Mouse (Mus musculus) CH12.LX (cell line): ENCODE results near the gene Pgap1. TPM values are rescaled to one million over a fixed set of nuclear protein-coding genes. Genes with fewer than 3 reads are reported as not detected.

ENCODE experiments used
- DNase-seq: peaks from one replicate; pipeline ENCODE4 v3.0.0-alpha.2; 2013; ENCODE audit errors: extremely low read depth
- H3K27ac ChIP-seq: 2 replicates; pipeline ENCODE4 v1.5.1; 2012; ENCODE audit warnings: low read depth, mild to moderate bottlenecking, control low read depth, moderate library complexity; ENCODE audit not compliant: insufficient read depth
- H3K27me3 ChIP-seq: replicated peaks from 2 replicates; pipeline ENCODE3; 2012; ENCODE audit warnings: inconsistent platforms
- H3K36me3 ChIP-seq, 2 experiments: replicated peaks in 1 of 2; 2 replicates each; pipeline versions ENCODE3 to v1.6.1; 2012; ENCODE audit warnings: inconsistent platforms in 1 of 2, low read length in 1 of 2, mild to moderate bottlenecking in 1 of 2, mixed read lengths in 1 of 2, moderate library complexity in 1 of 2; ENCODE audit not compliant: control insufficient read depth in 1 of 2, insufficient read depth in 1 of 2
- H3K4me1 ChIP-seq, 2 experiments: 2 replicates each; pipeline ENCODE4 v1.6.1; 2012; ENCODE audit warnings: inconsistent platforms in 1 of 2, moderate library complexity in 1 of 2; ENCODE audit not compliant: insufficient read depth in 2 of 2, control insufficient read depth in 1 of 2
- H3K4me2 ChIP-seq: 2 replicates; pipeline ENCODE4 v1.6.1; 2012; ENCODE audit warnings: low read depth, mild to moderate bottlenecking, control low read depth; ENCODE audit not compliant: poor library complexity, insufficient read depth, severe bottlenecking
- H3K4me3 ChIP-seq, 3 experiments: fragments of 150-350 bp in 1 of 3; sonication (generic) in 1 of 3; replicated peaks in 1 of 3; 2 replicates each; pipeline versions ENCODE3 to v1.5.1; 2011 to 2012; ENCODE audit warnings: low read depth in 2 of 3, low read length in 2 of 3, mild to moderate bottlenecking in 2 of 3, moderate library complexity in 2 of 3, control low read depth in 1 of 3, improper control_type of control experiment in 1 of 3, inconsistent platforms in 1 of 3, mixed read lengths in 1 of 3; ENCODE audit not compliant: poor library complexity in 1 of 3
- H3K79me2 ChIP-seq: replicated peaks from 2 replicates; pipeline ENCODE4 v1.6.1; 2012; ENCODE audit warnings: mild to moderate bottlenecking, moderate library complexity; ENCODE audit not compliant: control insufficient read depth, poor library complexity, insufficient read depth, severe bottlenecking; ENCODE audit errors: extremely low read depth
- H3K9ac ChIP-seq: 2 replicates; pipeline ENCODE4 v1.6.1; 2012; ENCODE audit warnings: low read depth, mild to moderate bottlenecking, control low read depth, moderate library complexity; ENCODE audit not compliant: insufficient read depth
- H3K9me3 ChIP-seq: replicated peaks from 2 replicates; pipeline ENCODE3; 2012; ENCODE audit warnings: low read length, inconsistent platforms, mixed read lengths
- CHD1 ChIP-seq: IDR thresholded peaks from 2 replicates; pipeline ENCODE4 v1.6.1; 2012; ENCODE audit warnings: low read depth, low read length, improper control_type of control experiment, inconsistent platforms
- IRF4 ChIP-seq: IDR thresholded peaks from 2 replicates; pipeline ENCODE4 v1.6.1; 2014; ENCODE audit warnings: low read depth, mild to moderate bottlenecking, inconsistent platforms, low read length, improper control_type of control experiment
- JUN ChIP-seq: IDR thresholded peaks from 2 replicates; pipeline ENCODE4 v1.6.1; 2011; ENCODE audit warnings: low read depth, mild to moderate bottlenecking, low read length, improper control_type of control experiment, moderate library complexity; ENCODE audit not compliant: insufficient read depth
- KAT2A ChIP-seq: IDR thresholded peaks from 2 replicates; pipeline ENCODE4 v1.6.1; 2012; ENCODE audit warnings: low read length, improper control_type of control experiment, inconsistent platforms; ENCODE audit not compliant: insufficient replicate concordance
- MAFK ChIP-seq: IDR thresholded peaks from 2 replicates; pipeline ENCODE4 v1.6.1; 2011; ENCODE audit warnings: low read length, improper control_type of control experiment; ENCODE audit not compliant: insufficient replicate concordance
- NRF1 ChIP-seq: IDR thresholded peaks from 2 replicates; pipeline ENCODE4 v1.6.1; 2014; ENCODE audit warnings: low read depth, mild to moderate bottlenecking, inconsistent platforms, low read length, improper control_type of control experiment, moderate library complexity
- POLR2A ChIP-seq: IDR thresholded peaks from 2 replicates; pipeline ENCODE4 v1.6.1; 2011; ENCODE audit warnings: low read depth, mild to moderate bottlenecking, improper control_type of control experiment, low read length
- SIN3A ChIP-seq: IDR thresholded peaks from 2 replicates; pipeline ENCODE4 v1.6.1; 2012; ENCODE audit warnings: low read length, improper control_type of control experiment, inconsistent platforms
- TBP ChIP-seq: conservative IDR thresholded peaks from 2 replicates; pipeline ENCODE4 v1.6.1; 2011; ENCODE audit warnings: low read depth, low read length, improper control_type of control experiment
- UBTF ChIP-seq: IDR thresholded peaks from 2 replicates; pipeline ENCODE4 v1.6.1; 2012; ENCODE audit warnings: low read depth, mild to moderate bottlenecking, inconsistent platforms, low read length, improper control_type of control experiment, moderate library complexity
- USF2 ChIP-seq: conservative IDR thresholded peaks from 2 replicates; pipeline ENCODE4 v1.6.1; 2011; ENCODE audit warnings: low read depth, low read length, improper control_type of control experiment
- ZC3H11A ChIP-seq: IDR thresholded peaks from 2 replicates; pipeline ENCODE4 v1.6.1; 2012; ENCODE audit warnings: low read depth, mild to moderate bottlenecking, inconsistent platforms, low read length, improper control_type of control experiment
- dilution Hi-C: fragments of 300-500 bp; cut with MboI; formaldehyde crosslinking; loops from 2 replicates; pipeline ENCODE4 v1.14.3; 2020; ENCODE audit warnings: low sequenced_read_pairs; ENCODE audit not compliant: extremely low pct_unique_long_range_greater_than_20kb, extremely low pct_ligation_motif_present
- in situ Hi-C: fragments of 300-500 bp; cut with MboI; formaldehyde crosslinking; loops from 3 replicates; pipeline ENCODE4 v1.14.3; 2019; ENCODE audit warnings: low sequenced_read_pairs, low pct_ligation_motif_present, low pct_unique_long_range_greater_than_20kb, mixed read lengths
- polyA plus RNA-seq: library from polyadenylated mRNA; unstranded; fragments of >175 nt; gene quantifications from 2 replicates; pipeline ENCODE4 v1.2.1, GENCODE M21; 2012; ENCODE audit warnings: low read depth; ENCODE audit not compliant: insufficient read length
- total RNA-seq, 2 experiments: library from RNA; depleted of rRNA; stranded (reverse); fragments of 300-350 nt in 1 of 2; fragments of >200 nt in 1 of 2; gene quantifications; 2 replicates each; pipeline ENCODE4 v1.2.3; 2012 to 2014

The Pgap1 gene
- total and polyA plus RNA-seq, 3 experiments = 2.2 to 6.3 (median 3.4) TPM

DNA sequence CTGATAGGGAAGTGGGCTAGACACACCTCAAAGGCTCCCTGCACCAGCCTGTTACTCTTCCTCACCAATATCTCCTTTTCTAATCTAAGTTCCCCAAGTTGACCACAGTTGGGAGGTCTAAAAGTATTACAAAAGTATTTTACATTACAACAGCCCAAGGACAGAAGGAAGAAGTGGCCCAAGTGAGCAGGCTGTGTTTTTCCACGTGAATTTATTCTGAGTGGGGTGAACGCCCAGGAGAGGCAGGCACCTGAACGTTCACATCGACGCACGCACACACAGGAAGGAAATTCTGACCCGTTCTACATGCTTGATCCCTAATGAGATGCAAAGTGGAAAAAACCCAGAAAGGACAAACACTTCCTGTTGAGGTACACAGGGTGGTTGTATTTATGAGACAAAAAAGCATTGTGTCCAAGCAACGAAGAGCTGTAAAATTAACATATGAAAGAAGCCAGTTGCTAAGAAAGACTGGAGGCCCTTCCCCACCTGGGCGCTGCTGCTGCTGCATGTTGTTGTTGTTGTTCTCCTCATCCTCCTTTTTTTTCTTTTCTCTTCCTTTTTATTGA, 27.9 kb upstream of the Pgap1 start (continued):
- TF ChIP-seq ZC3H11A = no peak
- TF ChIP-seq TBP = peak; percentile 74
- no peak for TF ChIP-seq KAT2A
- TF ChIP-seq UBTF = no peak
- peak; percentile 59 for TF ChIP-seq POLR2A
- TF ChIP-seq NRF1 = peak; percentile 37; the same call in 1 of the 2 replicates
- no peak for TF ChIP-seq CHD1

DNA sequence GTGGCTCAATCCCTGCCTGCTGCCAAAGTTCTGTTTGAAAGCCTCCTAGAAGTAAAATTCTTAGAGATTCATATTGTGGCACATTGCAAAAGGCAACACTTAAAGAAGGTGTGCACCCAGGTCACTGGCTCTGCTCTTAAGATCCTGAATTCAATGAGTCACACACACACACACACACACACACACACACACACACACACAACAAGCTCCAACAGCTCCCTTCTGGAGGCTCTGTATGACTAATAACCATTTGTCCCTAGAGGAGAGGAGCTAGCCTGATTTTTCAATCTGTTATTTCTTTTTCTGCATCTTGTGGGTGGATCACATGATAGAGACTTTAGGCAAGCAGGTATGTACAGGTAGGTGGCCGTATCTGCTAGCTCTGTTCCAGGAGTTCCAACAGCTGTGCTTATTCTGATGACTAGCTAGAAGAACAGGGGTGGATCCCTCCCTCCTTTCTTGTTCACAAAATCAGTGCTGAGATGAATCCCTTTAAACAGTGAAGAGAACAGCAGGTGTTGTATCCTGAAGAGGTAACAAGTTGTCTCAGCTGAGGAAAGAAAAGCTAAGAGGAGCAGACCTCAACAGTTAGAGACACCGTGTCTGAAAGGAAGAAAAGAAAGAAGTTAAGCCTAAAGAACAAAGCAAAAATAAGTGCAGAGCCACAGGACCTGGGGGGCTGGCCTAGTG, 27.2 kb upstream of the Pgap1 start:
- dilution Hi-C loops = no loop called here
- peak overlapping the region; percentile 94 for H3K27ac ChIP-seq
- peak; percentile 19 for DNase-seq

GRCm38 (mm10) chr1:54578358-54579184, 21.1 kb upstream of the Pgap1 start:
- Histone ChIP-seq H3K9ac (no peak overlapping the region), H3K27ac (no peak overlapping the region), H3K27me3 (no peaks in the 10 kb centered on the region), H3K9me3 (no peaks in the 10 kb centered on the region), H3K79me2 (no peaks in the 10 kb centered on the region), H3K36me3 (no peaks in the 10 kb centered on the region), H3K4me1 (no peaks in the 10 kb centered on the region), H3K4me3 (no peak overlapping the region), H3K4me2 (no peak overlapping the region)
- TF ChIP-seq JUN = no peak
- in situ Hi-C loops = no loop called here
- no peak for DNase-seq
- dilution Hi-C loops = no loop called here

More for the DNA sequence above, 27.2 kb upstream of the Pgap1 start:
- Histone ChIP-seq H3K4me1 (peaks cover 10 to 31% of the 10 kb centered on the region in 2 experiments), H3K79me2 (no peaks in the 10 kb centered on the region), H3K4me3 (peak overlapping the region in 1 of 3 experiments; percentile 22), H3K27me3 (no peaks in the 10 kb centered on the region), H3K9me3 (no peaks in the 10 kb centered on the region), H3K36me3 (no peaks in the 10 kb centered on the region), H3K4me2 (peak overlapping the region; percentile 99; the same call in 1 of the 2 replicates), H3K9ac (peak overlapping the region; percentile 10; the same call in 1 of the 2 replicates)
- no peak for TF ChIP-seq SIN3A
- peak; percentile 34; the same call in 1 of the 2 replicates for TF ChIP-seq IRF4
- TF ChIP-seq USF2 = no peak
- no peak for TF ChIP-seq MAFK
- in situ Hi-C loops = no loop called here
